Mouse (Mus musculus): ENCODE measurements at regions not wholly inside any gene's neighbourhood (a gene's known extent, or its start where the extent isn't known, plus 50 kb on each side); places are given as distances from the start of the nearest gene placed in this dataset.

- TF ChIP-seq MAX (IDR thresholded peaks at IDR 0.05) = no peak
- no peak for TF ChIP-seq CTCF (IDR thresholded peaks at IDR 0.05; ENCODE audit: control insufficient read depth, insufficient read depth, insufficient read length)
- TF ChIP-seq CEBPB (IDR thresholded peaks at IDR 0.05; ENCODE audit: low read depth) = no peak
Observed at GRCm38 (mm10) chr9:47133454-47133853, 134.9 kb downstream of the Gm4791 start.
